Mouse (Mus musculus) kidney, adult 2 months (tissue): ENCODE data around the gene Kcnk4. TPM values are rescaled to one million over a fixed set of nuclear protein-coding genes. Genes with fewer than 3 reads are reported as not detected.
A peak's percentile ranks its signal among the peaks of the same experiment; 100 is the strongest.

Experiments used
- DNase-seq: peaks from one replicate; pipeline ENCODE4 v3.0.0; 2021
- H3K27ac ChIP-seq: fragments of 200-500 bp; 2 replicates; pipeline ENCODE4 v1.5.1; 2012; ENCODE audit warnings: low read depth, low read length, control low read depth, inconsistent platforms; ENCODE audit not compliant: insufficient read depth
- H3K27me3 ChIP-seq: fragments of 200-500 bp; replicated peaks from 2 replicates; pipeline ENCODE4 v1.6.1; 2012; ENCODE audit warnings: mild to moderate bottlenecking, moderate library complexity, low read length, inconsistent platforms; ENCODE audit not compliant: control insufficient read depth, insufficient read depth
- H3K36me3 ChIP-seq: fragments of 200-500 bp; 2 replicates; pipeline ENCODE4 v1.6.1; 2012; ENCODE audit warnings: mild to moderate bottlenecking, moderate library complexity, low read length, inconsistent platforms; ENCODE audit not compliant: control insufficient read depth, insufficient read depth
- H3K4me1 ChIP-seq: fragments of 200-500 bp; 2 replicates; pipeline ENCODE4 v1.6.1; 2011; ENCODE audit warnings: low read length; ENCODE audit not compliant: control insufficient read depth, insufficient read depth
- H3K4me3 ChIP-seq: fragments of 200-500 bp; 2 replicates; pipeline ENCODE4 v1.5.1; 2011; ENCODE audit warnings: mild to moderate bottlenecking, low read depth, low read length, control low read depth; ENCODE audit not compliant: insufficient read depth
- CTCF ChIP-seq: fragments of 200-500 bp; conservative IDR thresholded peaks from 2 replicates; pipeline ENCODE4 v1.5.1; 2011; ENCODE audit warnings: low read depth, mild to moderate bottlenecking, control low read depth, low read length, moderate library complexity, mixed read lengths; ENCODE audit not compliant: insufficient read depth, insufficient read length
- POLR2A ChIP-seq: fragments of 200-500 bp; IDR thresholded peaks from one replicate; pipeline ENCODE4 v1.6.1; 2011; ENCODE audit warnings: low read depth, low read length, control low read depth
- WGBS: fragments of 180-500 bp; shearing (Covaris S2); methylation state at CpG from one replicate; pipeline ENCODE4 v1.1.7; 2018; 5-methylcytosine and 5-hydroxymethylcytosine counted together
- polyA plus RNA-seq: library from polyadenylated mRNA; depleted of rRNA; stranded (reverse); fragments of >200 nt; gene quantifications from 2 replicates; pipeline ENCODE4 v1.2.3, GENCODE M21; 2012

Kcnk4 gene
- polyA plus RNA-seq, 1 experiment: 0.08 TPM

- 50% methylated on average over 5 of the region's 5 CpGs for WGBS
- DNase-seq: no peak
- no peak overlapping the region for H3K4me3 ChIP-seq
- no peaks in the 10 kb centered on the region for H3K36me3 ChIP-seq
- peaks cover 14% of the 10 kb centered on the region; the same call in 1 of the 2 replicates for H3K4me1 ChIP-seq
- H3K27me3 ChIP-seq: no peaks in the 10 kb centered on the region
- H3K27ac ChIP-seq: no peak overlapping the region
- no peak for TF ChIP-seq CTCF
- TF ChIP-seq POLR2A: no peak
Observed at GRCm38 (mm10) chr19:6949951-6950350, 15.6 kb upstream of the Kcnk4 start.

GRCm38 (mm10) chr19:6949532-6949931 is 15.2 kb upstream of the Kcnk4 start:
- Histone ChIP-seq H3K27ac (no peak overlapping the region), H3K27me3 (no peaks in the 10 kb centered on the region), H3K36me3 (no peaks in the 10 kb centered on the region), H3K4me1 (peaks cover 14% of the 10 kb centered on the region; the same call in 1 of the 2 replicates), H3K4me3 (no peak overlapping the region)
- TF ChIP-seq POLR2A: no peak
- no peak for TF ChIP-seq CTCF
- no peak for DNase-seq
- 85% methylated on average over 5 of the region's 5 CpGs for WGBS

DNA sequence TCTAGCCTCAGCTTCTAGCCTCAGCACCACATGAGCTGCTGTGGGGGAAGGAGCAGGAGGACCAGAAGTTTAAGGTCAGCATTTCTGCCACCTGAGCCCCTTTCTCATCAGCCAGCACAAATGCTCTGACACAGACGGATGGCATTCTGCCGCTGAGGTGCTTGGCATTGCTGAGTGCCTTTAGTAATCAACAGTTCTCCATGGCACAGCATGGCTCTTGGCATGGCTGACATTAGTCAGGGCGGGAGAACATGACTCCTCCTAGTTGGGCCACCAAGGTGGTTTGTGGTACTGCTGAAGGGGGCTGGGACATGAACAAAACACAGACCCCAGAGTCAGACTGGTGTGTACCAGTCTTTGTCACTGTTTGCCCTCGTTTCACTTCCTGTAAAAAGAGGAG is 13.9 kb upstream of the Kcnk4 start:
- Histone ChIP-seq H3K27me3 (no peaks in the 10 kb centered on the region), H3K27ac (no peak overlapping the region), H3K4me3 (no peak overlapping the region), H3K36me3 (no peaks in the 10 kb centered on the region), H3K4me1 (peaks cover 14% of the 10 kb centered on the region; the same call in 1 of the 2 replicates)
- DNase-seq: no peak
- TF ChIP-seq CTCF: no peak
- no peak for TF ChIP-seq POLR2A
- 84% methylated on average over 4 of the region's 4 CpGs for WGBS

DNA sequence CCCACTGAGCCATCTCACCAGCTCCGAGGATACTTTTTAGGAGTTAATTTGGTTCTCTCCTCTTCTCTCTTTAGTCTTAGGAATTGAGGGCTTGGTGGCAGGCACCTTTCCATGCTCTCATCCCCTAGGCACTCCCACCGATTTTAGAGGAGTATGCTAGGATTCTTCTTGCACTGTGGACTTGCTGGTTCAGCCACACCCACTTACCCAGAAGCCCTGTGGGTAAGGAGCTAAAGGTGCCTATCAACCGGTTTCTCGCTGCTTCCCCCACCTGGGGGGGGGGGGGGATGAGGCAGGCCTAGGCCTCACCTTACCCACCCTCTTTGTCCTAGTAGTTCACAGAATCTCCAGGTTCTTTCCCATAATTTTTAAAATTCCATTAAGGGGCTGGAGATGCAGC is 13.4 kb upstream of the Kcnk4 start:
- Histone ChIP-seq H3K36me3 (no peaks in the 10 kb centered on the region), H3K4me1 (peaks cover 11% of the 10 kb centered on the region; the same call in 1 of the 2 replicates), H3K4me3 (no peak overlapping the region), H3K27me3 (no peaks in the 10 kb centered on the region), H3K27ac (no peak overlapping the region)
- 54% methylated on average over 4 of the region's 4 CpGs for WGBS
- TF ChIP-seq POLR2A (no peak), CTCF (no peak)
- DNase-seq: no peak

DNA sequence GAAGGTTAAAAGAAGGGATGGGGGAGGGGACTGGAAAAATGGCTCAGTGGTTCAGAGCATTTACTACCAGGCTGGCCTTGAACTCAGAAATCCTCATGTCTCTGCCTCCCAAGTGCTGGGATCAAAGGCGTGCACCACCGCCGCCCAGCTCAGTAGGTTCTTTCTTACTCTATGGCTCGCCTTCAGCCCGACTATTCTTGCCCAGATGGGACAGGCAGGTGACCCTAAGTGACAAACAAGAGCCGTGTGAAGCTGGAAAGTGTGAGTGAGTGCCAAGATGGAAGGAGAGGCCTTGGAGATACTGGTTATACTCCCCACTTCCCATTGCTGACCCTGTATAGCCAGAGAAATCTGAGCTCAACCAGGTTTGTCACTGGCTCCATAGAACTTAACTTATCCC is 9.4 kb upstream of the Kcnk4 start:
- DNase-seq: no peak
- no peak for TF ChIP-seq POLR2A
- no peak for TF ChIP-seq CTCF
- Histone ChIP-seq H3K4me3 (no peak overlapping the region), H3K36me3 (no peaks in the 10 kb centered on the region), H3K4me1 (peaks cover 10% of the 10 kb centered on the region; the same call in 1 of the 2 replicates), H3K27ac (no peak overlapping the region), H3K27me3 (no peaks in the 10 kb centered on the region)
- 94% methylated on average over 6 of the region's 6 CpGs for WGBS

DNA sequence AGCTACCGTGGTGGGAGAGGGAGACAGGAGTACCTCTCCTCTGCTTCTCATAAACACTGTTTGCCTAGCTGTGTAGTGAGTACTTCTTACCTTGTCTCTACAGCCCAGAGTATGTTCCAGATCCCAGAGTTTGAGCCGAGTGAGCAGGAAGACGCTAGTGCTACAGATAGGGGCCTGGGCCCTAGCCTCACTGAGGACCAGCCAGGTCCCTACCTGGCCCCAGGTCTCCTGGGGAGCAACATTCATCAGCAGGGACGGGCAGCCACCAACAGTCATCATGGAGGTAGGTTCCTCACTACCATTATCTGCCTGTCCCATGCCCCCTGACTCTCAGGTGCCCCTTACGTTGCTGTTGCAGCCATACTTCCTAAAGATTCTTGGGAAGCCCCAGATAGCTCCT is 8.4 kb upstream of the Kcnk4 start:
- 25% methylated on average over 5 of the region's 5 CpGs for WGBS
- Histone ChIP-seq H3K4me3 (peak overlapping the region; percentile 57), H3K36me3 (no peaks in the 10 kb centered on the region), H3K27me3 (no peaks in the 10 kb centered on the region), H3K27ac (peak overlapping the region; percentile 46), H3K4me1 (peaks cover 17% of the 10 kb centered on the region; the same call in 1 of the 2 replicates)
- TF ChIP-seq CTCF: no peak
- TF ChIP-seq POLR2A: no peak
- DNase-seq: no peak

- H3K36me3 ChIP-seq: no peaks in the 10 kb centered on the region
- TF ChIP-seq CTCF (no peak), POLR2A (peak; percentile 50)
- H3K4me3 ChIP-seq: peak within 1 kb of the TSS; percentile 81
- H3K27me3 ChIP-seq: no peaks in the 10 kb centered on the region
- peak within 1 kb of the TSS; percentile 84 for H3K27ac ChIP-seq
- DNase-seq: peak; percentile 99
- H3K4me1 ChIP-seq: peaks cover 18% of the 10 kb centered on the region; the same call in 1 of the 2 replicates
- under 1% methylated on average over 27 of the region's 27 CpGs for WGBS
Observed at GRCm38 (mm10) chr19:6942249-6942691, 8.0 kb upstream of the Kcnk4 start, which contains the start of gene Gpr137. Gene Gpr137 (minus strand): TSS chr19:6942480.
